Mouse (Mus musculus) heart, postnatal 0 days (tissue): ENCODE measurements around the gene Pdgfc.

Experiments used
- CTCF ChIP-seq: IDR thresholded peaks from 2 replicates; pipeline ENCODE4 v1.5.1; 2016; ENCODE audit warnings: antibody characterized with exemption, control low read depth, low read depth
- EP300 ChIP-seq: IDR thresholded peaks from 2 replicates; pipeline ENCODE4 v1.6.1; 2016; ENCODE audit warnings: antibody characterized with exemption, low read depth

DNA sequence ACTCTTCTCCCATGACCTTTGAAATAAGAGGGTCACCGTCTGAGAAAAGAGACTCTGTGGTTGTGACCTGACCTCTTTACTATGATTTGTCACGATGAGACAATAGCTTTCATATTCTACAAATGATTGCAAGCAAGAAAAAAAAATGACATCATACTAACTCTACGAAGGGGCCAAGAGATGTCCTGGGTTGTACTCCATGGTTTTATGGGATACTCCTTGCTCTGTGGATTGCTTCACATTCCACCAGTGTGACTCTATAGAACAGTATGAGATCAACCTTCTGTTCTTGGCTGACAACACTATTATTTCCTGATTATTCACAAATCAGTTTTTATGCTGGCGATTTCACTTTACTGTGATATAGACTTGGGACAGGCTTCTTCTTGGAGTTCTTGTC lies 4.2 kb upstream of the Pdgfc start:
- TF ChIP-seq CTCF (no peak), EP300 (no peak)
